Mouse (Mus musculus) hindbrain, embryonic 14.5 days (tissue): ENCODE data around the gene Gramd1b. TPM values are rescaled to one million over a fixed set of nuclear protein-coding genes. Genes with fewer than 3 reads are reported as not detected.

Experiments used
- ATAC-seq: fragments of 200-750 bp; cut with Nextera tagmentation; 2 replicates; pipeline ENCODE4 v1.8.0; 2017; ENCODE audit warnings: moderate number of reproducible peaks, mild to moderate bottlenecking, moderate TSS enrichment, moderate library complexity; ENCODE audit not compliant: low FRiP score
- DNase-seq: peaks from one replicate; pipeline ENCODE4 v3.0.0-alpha.2; 2015; ENCODE audit warnings: low spot score
- H3K27ac ChIP-seq: fragments of 300-500 bp; sonication (generic); 2 replicates; pipeline ENCODE4 v1.5.1; 2014; ENCODE audit warnings: mild to moderate bottlenecking, moderate library complexity
- H3K27me3 ChIP-seq: fragments of 300-500 bp; sonication (generic); 2 replicates; pipeline ENCODE4 v1.6.1; 2014; ENCODE audit warnings: mild to moderate bottlenecking, low read length, mixed read lengths; ENCODE audit not compliant: control insufficient read depth, insufficient read depth
- H3K36me3 ChIP-seq: fragments of 300-500 bp; sonication (generic); replicated peaks from 2 replicates; pipeline ENCODE4 v1.6.1; 2014; ENCODE audit not compliant: control insufficient read depth, insufficient read depth
- H3K4me1 ChIP-seq: fragments of 300-500 bp; sonication (generic); replicated peaks from 2 replicates; pipeline ENCODE4 v1.6.1; 2014; ENCODE audit warnings: antibody characterized with exemption, low read length, mixed read lengths; ENCODE audit not compliant: control insufficient read depth, insufficient read depth
- H3K4me2 ChIP-seq: fragments of 300-500 bp; sonication (generic); replicated peaks from 2 replicates; pipeline ENCODE4 v1.6.1; 2014; ENCODE audit warnings: mild to moderate bottlenecking, moderate library complexity
- H3K4me3 ChIP-seq: fragments of 300-500 bp; sonication (generic); replicated peaks from 2 replicates; pipeline ENCODE4 v1.5.1; 2014; ENCODE audit warnings: mild to moderate bottlenecking, low read length
- H3K9ac ChIP-seq: fragments of 300-500 bp; sonication (generic); 2 replicates; pipeline ENCODE4 v1.6.1; 2014
- H3K9me3 ChIP-seq: fragments of 300-500 bp; sonication (generic); 2 replicates; pipeline ENCODE4 v1.6.1; 2016; ENCODE audit warnings: low read length; ENCODE audit not compliant: control insufficient read depth
- WGBS: fragments of 180-500 bp; shearing (Covaris S2); extraction: QIAGEN DNeasy Blood & Tissue Kit; methylation state at CpG from one replicate; pipeline ENCODE4 v1.1.7; 2014; 5-methylcytosine and 5-hydroxymethylcytosine counted together
- polyA plus RNA-seq: library from polyadenylated mRNA; unstranded; fragments of >200 nt; fragmentation: Nextera tagmentation; extraction: Ambion mirVana; gene quantifications from 2 replicates; pipeline ENCODE4 v1.2.1, GENCODE M21; 2014

The Gramd1b gene
- polyA plus RNA-seq, 1 experiment from 2014 or later = 15.1 TPM

DNA sequence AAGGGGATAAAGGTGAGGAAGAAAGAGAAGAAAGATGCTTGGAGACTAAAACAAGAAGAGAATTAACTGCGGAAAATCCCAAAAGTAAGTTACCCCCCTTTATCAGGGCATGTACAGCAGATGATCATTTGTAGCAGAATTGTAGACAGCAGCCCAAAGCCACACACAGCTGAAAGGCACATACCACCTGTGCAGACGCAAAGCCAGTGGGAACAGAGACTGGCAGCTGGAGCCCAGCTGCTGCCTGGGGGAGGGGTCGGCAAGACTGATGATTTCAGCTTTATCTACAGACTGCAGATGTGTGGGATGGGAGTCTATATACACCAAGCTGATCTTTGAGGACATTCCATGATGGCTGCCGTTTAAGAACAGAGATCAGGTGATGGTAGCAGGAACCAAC is 2.5 kb downstream of the Gramd1b start:
- no peaks in the 10 kb centered on the region for H3K9me3 ChIP-seq
- H3K36me3 ChIP-seq = no peaks in the 10 kb centered on the region
- no peak for DNase-seq
- H3K4me1 ChIP-seq = 0 out of 2 replicates have a peak, but pooled peaks cover 5% of the 10 kb centered on the region
- H3K27me3 ChIP-seq = peaks cover 7% of the 10 kb centered on the region; the same call in 1 of the 2 replicates
- H3K4me3 ChIP-seq = no peak overlapping the region
- no peak overlapping the region for H3K9ac ChIP-seq
- WGBS = 69% methylated on average over 4 of the region's 4 CpGs
- no peak for ATAC-seq
- no peak overlapping the region for H3K27ac ChIP-seq
- H3K4me2 ChIP-seq = no peak overlapping the region

DNA sequence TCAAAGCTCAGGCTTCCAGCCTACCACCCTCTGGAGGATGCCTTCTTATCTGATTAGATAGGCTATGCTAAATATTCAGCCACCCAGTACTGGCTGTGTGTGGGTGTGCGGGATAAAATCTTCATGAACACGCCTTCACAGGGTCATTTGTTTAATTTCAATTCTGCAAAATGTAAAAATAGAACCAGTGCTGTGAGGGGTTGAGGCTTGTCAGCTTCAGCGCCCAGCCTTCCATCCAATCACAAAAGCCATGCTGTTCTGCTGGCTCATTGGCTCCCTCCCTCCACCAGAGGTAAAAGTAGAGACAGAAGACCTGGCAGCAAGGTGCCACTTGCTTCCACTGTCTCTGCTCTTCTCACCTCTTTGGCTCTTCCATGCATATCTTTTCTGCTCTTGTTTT is 4.3 kb downstream of the Gramd1b start:
- H3K4me1 ChIP-seq = 0 out of 2 replicates have a peak, but pooled peaks cover 5% of the 10 kb centered on the region
- no peak overlapping the region for H3K4me2 ChIP-seq
- no peak overlapping the region for H3K27ac ChIP-seq
- ATAC-seq (no peak), DNase-seq (no peak)
- H3K9ac ChIP-seq = no peak overlapping the region
- H3K9me3 ChIP-seq = no peaks in the 10 kb centered on the region
- 0 out of 2 replicates have a peak, but pooled peaks cover 4% of the 10 kb centered on the region for H3K27me3 ChIP-seq
- 75% methylated on average over 3 of the region's 3 CpGs for WGBS
- no peak overlapping the region for H3K4me3 ChIP-seq
- H3K36me3 ChIP-seq = no peaks in the 10 kb centered on the region

DNA sequence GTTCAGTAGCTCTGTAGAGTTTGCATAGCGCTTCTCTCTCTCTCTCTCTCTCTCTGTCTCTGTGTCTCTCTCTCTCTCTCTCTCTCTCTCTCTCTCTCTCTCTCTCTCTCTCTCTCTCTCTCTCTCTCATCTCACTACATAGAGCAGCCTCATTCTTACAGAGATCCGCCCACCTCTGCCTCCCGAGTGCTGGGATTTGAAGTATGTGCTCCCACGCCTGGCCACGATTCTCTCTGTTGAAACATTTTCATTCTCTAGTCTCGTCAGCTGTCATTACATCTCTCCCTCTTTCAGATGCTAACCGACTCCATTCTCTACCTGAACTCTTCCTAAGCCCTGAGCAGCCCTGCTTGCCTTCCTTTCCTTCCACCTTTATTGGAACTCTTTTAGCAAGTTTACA is 9.0 kb downstream of the Gramd1b start:
- ATAC-seq = no peak
- no peaks in the 10 kb centered on the region for H3K36me3 ChIP-seq
- DNase-seq = no peak
- no peak overlapping the region for H3K4me2 ChIP-seq
- H3K4me3 ChIP-seq = no peak overlapping the region
- no peaks in the 10 kb centered on the region for H3K9me3 ChIP-seq
- no peak overlapping the region for H3K9ac ChIP-seq
- 81% methylated on average over 7 of the region's 7 CpGs for WGBS
- no peak overlapping the region for H3K27ac ChIP-seq
- H3K27me3 ChIP-seq = no peaks in the 10 kb centered on the region
- no peaks in the 10 kb centered on the region for H3K4me1 ChIP-seq

DNA sequence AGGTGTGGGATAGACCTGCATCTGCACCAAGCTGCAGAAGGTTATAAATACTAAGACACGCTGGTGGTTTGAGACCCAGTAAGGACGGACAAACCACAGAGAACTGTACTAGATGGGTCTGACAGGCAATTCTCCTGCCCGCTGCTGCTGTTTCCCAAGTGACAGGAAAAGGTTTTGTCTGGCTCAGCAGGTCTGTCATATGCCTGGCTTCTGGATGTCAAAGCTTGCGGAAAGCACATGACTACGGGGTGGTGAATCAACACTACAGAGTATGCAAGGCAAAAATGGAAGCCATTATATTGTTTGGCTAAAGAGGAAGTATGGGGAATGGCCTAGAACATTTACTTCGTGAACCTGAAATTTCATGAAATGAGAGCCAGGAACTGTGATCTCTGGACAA is 10.1 kb downstream of the Gramd1b start:
- Histone ChIP-seq H3K36me3 (no peaks in the 10 kb centered on the region), H3K4me1 (no peaks in the 10 kb centered on the region), H3K27me3 (no peaks in the 10 kb centered on the region), H3K27ac (no peak overlapping the region), H3K9me3 (no peaks in the 10 kb centered on the region), H3K4me2 (no peak overlapping the region), H3K4me3 (no peak overlapping the region), H3K9ac (no peak overlapping the region)
- 86% methylated on average over 6 of the region's 6 CpGs for WGBS
- DNase-seq (no peak), ATAC-seq (no peak)

DNA sequence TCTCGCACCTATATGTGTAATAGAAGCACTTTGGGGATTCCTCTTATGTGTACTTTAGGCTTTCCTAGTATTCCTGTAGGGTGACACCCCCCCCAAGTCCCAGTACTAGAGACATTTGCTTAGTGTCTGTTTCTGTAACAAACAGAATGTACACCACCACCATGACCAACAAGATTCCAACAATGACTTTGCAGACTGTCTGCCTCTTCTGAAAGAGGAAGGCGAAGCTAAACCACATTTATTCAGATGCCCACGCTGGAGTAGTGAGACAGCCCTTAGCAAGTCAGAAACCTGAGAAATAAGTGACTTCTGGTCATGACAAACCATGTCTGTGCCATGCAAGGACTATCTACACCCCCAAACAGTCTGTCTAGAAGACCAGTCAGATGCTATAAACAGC is 11.9 kb downstream of the Gramd1b start:
- H3K36me3 ChIP-seq = no peaks in the 10 kb centered on the region
- no peak overlapping the region for H3K9ac ChIP-seq
- no peak for ATAC-seq
- DNase-seq = no peak
- no peak overlapping the region for H3K4me2 ChIP-seq
- no peak overlapping the region for H3K27ac ChIP-seq
- 91% methylated on average over 3 of the region's 3 CpGs for WGBS
- no peaks in the 10 kb centered on the region for H3K4me1 ChIP-seq
- no peak overlapping the region for H3K4me3 ChIP-seq
- no peaks in the 10 kb centered on the region for H3K27me3 ChIP-seq
- H3K9me3 ChIP-seq = no peaks in the 10 kb centered on the region

DNA sequence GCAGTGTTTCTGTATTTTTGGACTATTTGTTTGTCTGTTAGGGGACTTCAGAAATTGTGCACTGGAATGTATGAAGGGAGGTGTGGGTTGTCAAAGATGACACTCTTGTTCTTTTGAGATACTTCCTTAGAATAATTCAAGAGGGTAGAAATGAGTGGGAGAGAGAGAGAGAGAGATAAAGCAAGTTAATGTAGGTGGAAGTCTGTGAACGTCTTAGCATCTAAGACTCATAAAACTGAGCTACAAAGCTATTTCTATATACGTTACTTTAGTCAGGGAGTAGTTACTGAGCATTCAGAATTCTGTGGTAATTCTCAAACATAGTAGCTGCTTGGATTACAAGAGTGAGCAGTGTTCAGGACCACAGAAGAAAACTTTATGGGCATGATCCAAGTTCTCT is 19.2 kb downstream of the Gramd1b start:
- Histone ChIP-seq H3K27ac (no peak overlapping the region), H3K4me2 (no peak overlapping the region), H3K9me3 (no peaks in the 10 kb centered on the region), H3K4me1 (no peaks in the 10 kb centered on the region), H3K27me3 (no peaks in the 10 kb centered on the region), H3K9ac (no peak overlapping the region), H3K4me3 (no peak overlapping the region), H3K36me3 (no peaks in the 10 kb centered on the region)
- no peak for ATAC-seq
- no peak for DNase-seq
- 81% methylated on average over 2 of the region's 2 CpGs for WGBS

DNA sequence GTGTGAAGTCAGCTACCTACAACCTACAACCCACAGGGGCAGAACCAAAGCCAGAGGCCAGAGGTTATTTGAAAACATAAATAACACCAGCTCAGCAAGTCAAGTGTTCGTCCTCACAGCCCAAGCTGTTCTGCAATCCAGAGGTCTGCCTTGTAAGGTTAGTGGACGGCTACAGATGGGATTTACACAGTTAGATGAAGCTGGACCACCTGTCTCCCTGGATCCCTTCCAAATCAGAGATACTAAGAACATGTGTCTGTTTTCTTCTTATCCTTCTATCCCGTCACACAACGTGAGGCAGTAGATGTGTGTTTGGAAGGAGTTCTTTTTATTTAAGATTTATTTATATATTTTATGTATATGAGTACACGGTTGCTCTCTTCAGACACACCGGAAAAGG is 21.7 kb downstream of the Gramd1b start:
- Histone ChIP-seq H3K9ac (no peak overlapping the region), H3K27me3 (no peaks in the 10 kb centered on the region), H3K27ac (no peak overlapping the region), H3K36me3 (no peaks in the 10 kb centered on the region), H3K9me3 (no peaks in the 10 kb centered on the region), H3K4me2 (no peak overlapping the region), H3K4me1 (no peaks in the 10 kb centered on the region), H3K4me3 (no peak overlapping the region)
- DNase-seq (no peak), ATAC-seq (no peak)
- WGBS = 83% methylated on average over 6 of the region's 6 CpGs

DNA sequence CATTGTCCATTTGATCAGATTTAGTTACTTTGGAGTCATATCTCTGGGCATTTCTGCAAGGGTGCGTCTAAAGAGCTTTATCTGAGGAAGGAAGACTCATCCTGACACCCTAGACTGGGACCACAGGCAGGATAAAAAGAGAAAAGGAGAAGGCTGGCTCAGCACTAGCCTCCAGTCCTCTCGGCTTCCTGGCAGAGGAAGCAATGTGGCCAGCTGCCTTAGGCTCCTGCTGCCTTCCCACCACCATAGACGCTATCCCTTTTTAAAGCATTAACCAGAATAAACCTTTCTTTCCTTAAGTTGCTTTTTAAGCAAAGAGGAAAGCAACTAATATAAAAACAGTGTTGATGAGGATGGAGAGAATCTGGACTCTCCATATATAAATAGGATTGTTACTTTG is 24.6 kb downstream of the Gramd1b start:
- no peaks in the 10 kb centered on the region for H3K4me1 ChIP-seq
- H3K27me3 ChIP-seq = no peaks in the 10 kb centered on the region
- 76% methylated on average over 3 of the region's 3 CpGs for WGBS
- no peak overlapping the region for H3K4me3 ChIP-seq
- H3K4me2 ChIP-seq = no peak overlapping the region
- H3K27ac ChIP-seq = no peak overlapping the region
- no peaks in the 10 kb centered on the region for H3K36me3 ChIP-seq
- no peaks in the 10 kb centered on the region for H3K9me3 ChIP-seq
- no peak for ATAC-seq
- H3K9ac ChIP-seq = no peak overlapping the region
- DNase-seq = no peak

DNA sequence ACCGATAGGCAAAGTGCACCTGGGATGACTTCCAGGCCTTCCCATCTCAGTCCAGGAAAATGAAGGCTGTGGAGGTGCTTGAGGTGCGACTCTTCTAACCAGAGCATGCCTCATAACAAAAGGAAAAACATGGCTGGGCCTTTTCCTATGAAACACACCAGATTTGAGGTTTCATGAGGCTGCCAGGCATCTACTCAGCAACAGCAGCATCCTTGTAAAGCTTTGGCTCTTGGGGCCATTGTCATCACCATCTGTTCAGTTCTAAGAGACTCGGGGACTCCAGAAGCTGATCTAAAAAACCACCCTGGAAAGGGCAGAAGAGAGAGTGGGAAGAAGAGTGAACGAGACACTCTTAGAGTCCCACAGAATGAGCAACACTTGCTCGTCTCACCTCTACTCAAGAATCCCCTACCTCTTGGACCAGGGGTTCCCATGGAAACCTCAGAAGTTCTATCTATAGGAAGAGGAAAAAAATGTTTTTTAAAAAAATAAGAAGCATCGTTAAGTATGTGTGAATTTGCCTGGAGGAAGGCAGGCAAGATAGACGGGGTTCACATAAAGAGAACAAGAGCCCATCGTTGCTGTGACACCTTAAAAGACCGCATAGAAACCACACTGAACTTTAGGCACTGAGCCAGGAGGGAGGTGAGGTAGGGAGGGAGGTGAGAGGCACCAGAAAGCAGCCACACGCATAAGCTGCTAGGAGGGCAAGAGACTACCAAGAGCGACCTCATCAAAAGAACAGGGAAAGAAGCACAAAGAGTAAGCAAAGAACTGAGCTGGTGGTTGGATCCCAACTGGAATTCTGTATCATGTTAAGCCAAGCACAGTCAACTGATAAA is 25.5 kb downstream of the Gramd1b start:
- 80% methylated on average over 11 of the region's 11 CpGs for WGBS
- no peaks in the 10 kb centered on the region for H3K4me1 ChIP-seq
- no peak overlapping the region for H3K27ac ChIP-seq
- H3K36me3 ChIP-seq = no peaks in the 10 kb centered on the region
- no peak for ATAC-seq
- H3K4me2 ChIP-seq = no peak overlapping the region
- H3K9me3 ChIP-seq = no peaks in the 10 kb centered on the region
- DNase-seq = no peak
- H3K4me3 ChIP-seq = no peak overlapping the region
- no peaks in the 10 kb centered on the region for H3K27me3 ChIP-seq
- H3K9ac ChIP-seq = no peak overlapping the region

DNA sequence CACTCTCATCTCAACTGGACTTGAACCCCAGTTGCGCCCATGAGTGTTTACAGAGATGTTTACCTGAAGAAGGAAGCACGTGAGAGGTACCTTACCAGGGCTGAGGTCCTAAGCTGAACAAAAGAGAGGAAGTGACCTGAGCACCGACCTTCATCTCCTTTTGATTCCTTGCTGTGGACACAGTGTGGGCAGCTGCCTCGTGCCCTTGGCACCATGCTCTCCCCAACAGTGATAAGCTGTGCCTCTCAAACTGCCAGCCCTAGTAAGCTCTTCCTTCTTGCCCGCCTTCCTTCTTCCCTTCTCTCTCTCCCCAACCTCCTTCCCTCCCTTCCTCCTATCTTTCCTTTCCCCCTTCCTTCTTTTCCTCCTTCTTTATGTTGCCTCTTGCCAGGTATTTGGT is 26.3 kb downstream of the Gramd1b start:
- no peak for DNase-seq
- no peak overlapping the region for H3K4me3 ChIP-seq
- 90% methylated on average over 5 of the region's 5 CpGs for WGBS
- H3K36me3 ChIP-seq = no peaks in the 10 kb centered on the region
- H3K9ac ChIP-seq = no peak overlapping the region
- no peak overlapping the region for H3K4me2 ChIP-seq
- no peaks in the 10 kb centered on the region for H3K9me3 ChIP-seq
- no peaks in the 10 kb centered on the region for H3K4me1 ChIP-seq
- ATAC-seq = no peak
- no peak overlapping the region for H3K27ac ChIP-seq
- H3K27me3 ChIP-seq = no peaks in the 10 kb centered on the region
